Mouse (Mus musculus) hindbrain, postnatal 0 days (tissue): ENCODE results near the gene Nr2c2ap. TPM values are rescaled to one million over a fixed set of nuclear protein-coding genes. Genes with fewer than 3 reads are reported as not detected.

ENCODE experiments used
- ATAC-seq: fragments of 200-750 bp; cut with Nextera tagmentation; 2 replicates; pipeline ENCODE4 v1.8.0; 2017; ENCODE audit warnings: mild to moderate bottlenecking, moderate TSS enrichment, moderate library complexity
- DNase-seq: peaks from one replicate; pipeline ENCODE4 v3.0.0-alpha.2; 2015; ENCODE audit warnings: low spot score
- H3K27ac ChIP-seq: fragments of 300-500 bp; sonication (generic); 2 replicates; pipeline ENCODE4 v1.5.1; 2014; ENCODE audit warnings: mild to moderate bottlenecking
- H3K27me3 ChIP-seq: fragments of 300-500 bp; sonication (generic); 2 replicates; pipeline ENCODE4 v1.6.1; 2014; ENCODE audit warnings: low read length, mixed read lengths; ENCODE audit not compliant: insufficient read depth
- H3K36me3 ChIP-seq: fragments of 300-500 bp; sonication (generic); 2 replicates; pipeline ENCODE4 v1.6.1; 2014; ENCODE audit warnings: low read length, mixed read lengths; ENCODE audit not compliant: insufficient read depth
- H3K4me1 ChIP-seq: fragments of 300-500 bp; sonication (generic); 2 replicates; pipeline ENCODE4 v1.6.1; 2014; ENCODE audit warnings: antibody characterized with exemption, low read length, mixed read lengths; ENCODE audit not compliant: insufficient read depth
- H3K4me2 ChIP-seq: fragments of 300-500 bp; sonication (generic); 2 replicates; pipeline ENCODE4 v1.6.1; 2014; ENCODE audit warnings: low read depth, mild to moderate bottlenecking, low read length, moderate library complexity, mixed read lengths
- H3K4me3 ChIP-seq: fragments of 300-500 bp; sonication (generic); 2 replicates; pipeline ENCODE4 v1.5.1; 2014; ENCODE audit warnings: low read length
- H3K9ac ChIP-seq: fragments of 300-500 bp; sonication (generic); replicated peaks from 2 replicates; pipeline ENCODE4 v1.6.1; 2014; ENCODE audit warnings: mild to moderate bottlenecking, low read length, moderate library complexity, mixed read lengths
- H3K9me3 ChIP-seq: fragments of 300-500 bp; sonication (generic); 2 replicates; pipeline ENCODE4 v1.6.1; 2016; ENCODE audit warnings: low read length, mixed read lengths
- CTCF ChIP-seq: IDR thresholded peaks from 2 replicates; pipeline ENCODE4 v1.5.1; 2016; ENCODE audit warnings: antibody characterized with exemption, control low read depth, low read depth
- WGBS: fragments of 180-500 bp; shearing (Covaris S2); extraction: QIAGEN DNeasy Blood & Tissue Kit; methylation state at CpG from one replicate; pipeline ENCODE4 v1.1.7; 2014; 5-methylcytosine and 5-hydroxymethylcytosine counted together
- polyA plus RNA-seq: library from polyadenylated mRNA; unstranded; fragments of >200 nt; fragmentation: Nextera tagmentation; extraction: Ambion mirVana; gene quantifications from 2 replicates; pipeline ENCODE4 v1.2.1, GENCODE M21; 2015
- total RNA-seq: library from RNA; depleted of rRNA; stranded (reverse); fragments of >200 nt; gene quantifications from 2 replicates; pipeline ENCODE4 v1.2.3, GENCODE M21; 2014

Nr2c2ap gene
- total and polyA plus RNA-seq, 2 experiments from 2014 or later, result 9.4 to 48.5 TPM

DNA sequence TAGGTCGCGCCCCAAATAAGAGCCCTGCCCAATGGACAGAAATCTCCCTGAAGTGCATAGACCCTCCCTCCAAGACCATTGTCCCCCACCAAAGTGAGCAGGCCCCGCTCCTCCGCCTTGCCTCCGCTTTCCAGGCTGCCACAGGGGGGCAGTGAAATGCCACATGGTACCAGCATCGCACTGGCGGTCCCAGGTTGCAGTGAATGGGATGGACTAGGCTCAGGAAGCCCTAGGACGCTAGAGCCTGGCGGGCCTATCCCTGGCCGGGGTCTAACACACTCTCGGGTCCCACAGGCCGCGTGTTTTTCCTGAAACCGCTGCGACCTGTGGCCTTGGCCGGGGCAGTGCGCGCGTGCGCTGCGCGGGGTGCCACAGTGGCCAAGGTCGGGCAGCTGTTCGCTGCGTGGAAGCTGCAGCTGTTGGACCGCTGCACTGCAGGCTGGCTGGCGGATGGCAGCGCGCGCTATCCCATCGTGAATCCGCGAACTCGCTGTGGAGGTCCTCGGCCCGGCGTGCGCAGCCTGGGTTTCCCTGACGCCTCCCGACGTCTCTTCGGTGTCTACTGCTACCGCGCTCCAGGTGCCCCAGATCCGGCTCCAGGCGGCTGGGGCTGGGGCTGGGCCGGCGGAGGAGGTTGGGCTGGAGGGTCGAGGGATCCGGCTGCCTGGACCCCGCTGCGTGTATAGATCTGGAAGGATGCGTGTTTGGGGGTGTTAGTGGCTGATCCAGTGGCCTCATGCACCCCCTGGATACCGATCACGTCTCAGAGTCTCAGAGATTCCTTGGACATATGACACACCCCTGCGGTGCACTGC lies 43.1 kb upstream of the Nr2c2ap start:
- H3K4me1 ChIP-seq, result peaks cover 22% of the 10 kb centered on the region
- ATAC-seq (peak; percentile 53), DNase-seq (peak; percentile 77)
- peaks cover 29% of the 10 kb centered on the region for H3K27me3 ChIP-seq
- no peaks in the 10 kb centered on the region for H3K36me3 ChIP-seq
- no peak overlapping the region for H3K27ac ChIP-seq
- peak overlapping the region; percentile 37 for H3K4me3 ChIP-seq
- WGBS, result 6% methylated on average over 56 of the region's 56 CpGs
- peak overlapping the region; percentile 49 for H3K9ac ChIP-seq
- peak; percentile 87 for TF ChIP-seq CTCF
- H3K4me2 ChIP-seq, result peak overlapping the region; percentile 65
- no peaks in the 10 kb centered on the region for H3K9me3 ChIP-seq

DNA sequence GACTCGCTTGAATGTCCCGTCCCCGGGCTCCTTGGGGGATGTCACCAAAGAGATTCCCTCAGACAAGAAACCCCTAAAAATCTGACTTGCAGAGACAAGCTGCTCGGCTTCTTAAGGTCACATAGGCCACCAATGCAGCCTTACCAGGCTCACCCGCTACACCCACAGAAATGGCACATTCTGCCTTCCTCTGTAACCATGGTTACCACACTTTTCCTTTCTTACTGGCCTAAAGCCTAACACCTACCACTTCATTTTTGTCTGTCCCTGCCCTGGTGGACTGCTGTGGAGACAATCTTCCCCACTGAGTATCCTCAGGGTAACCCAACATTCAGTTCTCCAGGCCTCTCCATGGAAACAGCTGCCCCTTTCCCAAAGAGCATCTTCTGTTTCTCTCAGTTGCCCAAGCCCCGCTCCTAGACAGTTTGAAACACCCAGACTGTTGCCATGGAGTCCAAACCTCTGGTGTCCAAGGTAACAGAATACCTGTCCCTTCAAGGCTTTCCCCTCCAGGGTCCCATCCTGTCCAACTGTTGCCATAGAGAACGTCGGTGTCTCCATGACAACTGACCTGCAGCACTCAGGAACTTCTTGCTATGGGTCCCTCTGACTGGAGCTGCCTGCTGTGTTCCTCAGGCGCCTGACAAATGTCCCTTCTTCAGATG lies 41.7 kb upstream of the Nr2c2ap start:
- no peak overlapping the region for H3K9ac ChIP-seq
- peak overlapping the region; percentile 29; the same call in 1 of the 2 replicates for H3K27ac ChIP-seq
- peaks cover 4% of the 10 kb centered on the region; the same call in 1 of the 2 replicates for H3K36me3 ChIP-seq
- DNase-seq, result peak; percentile 64
- H3K27me3 ChIP-seq, result peaks cover 23% of the 10 kb centered on the region
- H3K9me3 ChIP-seq, result no peaks in the 10 kb centered on the region
- peak; percentile 72 for ATAC-seq
- no peak for TF ChIP-seq CTCF
- peaks cover 8% of the 10 kb centered on the region; the same call in 1 of the 2 replicates for H3K4me1 ChIP-seq
- no peak overlapping the region for H3K4me3 ChIP-seq
- 38% methylated on average over 9 of the region's 9 CpGs for WGBS
- H3K4me2 ChIP-seq, result no peak overlapping the region

DNA sequence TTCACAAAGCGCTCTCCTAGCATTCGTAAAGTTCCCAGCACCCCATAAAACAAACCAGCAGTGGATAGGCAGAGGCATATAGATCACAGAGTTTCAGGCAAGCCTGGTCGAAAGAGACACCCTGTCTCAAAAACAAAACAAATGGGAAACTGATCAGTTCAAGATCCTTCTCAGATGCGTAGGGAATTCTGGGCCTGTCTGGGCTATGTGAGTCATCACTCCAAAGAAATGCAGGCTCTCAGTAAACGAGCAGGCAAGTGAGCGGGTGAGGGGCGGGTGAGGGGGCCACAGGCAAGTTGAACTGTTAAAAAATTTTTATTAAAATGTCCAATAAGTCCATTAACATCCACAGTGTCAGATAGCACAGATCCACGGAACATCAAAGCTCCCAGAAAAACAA lies 38.3 kb upstream of the Nr2c2ap start:
- no peak overlapping the region for H3K4me3 ChIP-seq
- H3K9ac ChIP-seq, result no peak overlapping the region
- peaks cover 8% of the 10 kb centered on the region; the same call in 1 of the 2 replicates for H3K4me1 ChIP-seq
- H3K27ac ChIP-seq, result no peak overlapping the region
- no peak for ATAC-seq
- H3K4me2 ChIP-seq, result no peak overlapping the region
- H3K27me3 ChIP-seq, result no peaks in the 10 kb centered on the region
- DNase-seq, result no peak
- peaks cover 32% of the 10 kb centered on the region for H3K36me3 ChIP-seq
- no peaks in the 10 kb centered on the region for H3K9me3 ChIP-seq
- 73% methylated on average over 8 of the region's 8 CpGs for WGBS
- TF ChIP-seq CTCF, result no peak

GRCm38 (mm10) chr8:70099276-70099675 lies 31.9 kb upstream of the Nr2c2ap start:
- Histone ChIP-seq H3K9me3 (no peaks in the 10 kb centered on the region), H3K9ac (no peak overlapping the region), H3K27me3 (no peaks in the 10 kb centered on the region), H3K4me3 (no peak overlapping the region), H3K27ac (no peak overlapping the region), H3K4me1 (no peaks in the 10 kb centered on the region), H3K4me2 (no peak overlapping the region), H3K36me3 (peaks cover 73% of the 10 kb centered on the region)
- DNase-seq (no peak), ATAC-seq (no peak)
- 78% methylated on average over 8 of the region's 8 CpGs for WGBS
- TF ChIP-seq CTCF, result no peak

- no peak for TF ChIP-seq CTCF
- Histone ChIP-seq H3K4me2 (no peak overlapping the region), H3K27ac (no peak overlapping the region), H3K4me1 (no peaks in the 10 kb centered on the region), H3K4me3 (no peak overlapping the region), H3K36me3 (peaks cover 68% of the 10 kb centered on the region), H3K27me3 (no peaks in the 10 kb centered on the region), H3K9me3 (no peaks in the 10 kb centered on the region), H3K9ac (no peak overlapping the region)
- 91% methylated on average over 8 of the region's 8 CpGs for WGBS
- ATAC-seq (no peak), DNase-seq (no peak)
Observed at GRCm38 (mm10) chr8:70100241-70100640, 30.9 kb upstream of the Nr2c2ap start.

GRCm38 (mm10) chr8:70104506-70104905 lies 26.6 kb upstream of the Nr2c2ap start:
- Histone ChIP-seq H3K27ac (no peak overlapping the region), H3K9ac (no peak overlapping the region), H3K9me3 (no peaks in the 10 kb centered on the region), H3K4me3 (no peak overlapping the region), H3K4me1 (no peaks in the 10 kb centered on the region), H3K36me3 (peaks cover 51% of the 10 kb centered on the region), H3K27me3 (no peaks in the 10 kb centered on the region), H3K4me2 (no peak overlapping the region)
- 20% methylated on average over 6 of the region's 6 CpGs for WGBS
- TF ChIP-seq CTCF, result peak; percentile 75
- ATAC-seq (peak; percentile 79), DNase-seq (peak; percentile 70)
